Mouse (Mus musculus) B cell, adult 67 days (primary cell): ENCODE results near the gene Peg12. TPM values are rescaled to one million over a fixed set of nuclear protein-coding genes. Genes with fewer than 3 reads are reported as not detected.

Experiments
- total RNA-seq, 2 experiments: library from RNA; stranded (reverse); gene quantifications; 4 replicates each; pipeline ENCODE4 v1.2.4; 2023

Gene Peg12
- under 1 TPM in 1 of 2 experiments, not detected in 1; 0.36 TPM for total RNA-seq

DNA sequence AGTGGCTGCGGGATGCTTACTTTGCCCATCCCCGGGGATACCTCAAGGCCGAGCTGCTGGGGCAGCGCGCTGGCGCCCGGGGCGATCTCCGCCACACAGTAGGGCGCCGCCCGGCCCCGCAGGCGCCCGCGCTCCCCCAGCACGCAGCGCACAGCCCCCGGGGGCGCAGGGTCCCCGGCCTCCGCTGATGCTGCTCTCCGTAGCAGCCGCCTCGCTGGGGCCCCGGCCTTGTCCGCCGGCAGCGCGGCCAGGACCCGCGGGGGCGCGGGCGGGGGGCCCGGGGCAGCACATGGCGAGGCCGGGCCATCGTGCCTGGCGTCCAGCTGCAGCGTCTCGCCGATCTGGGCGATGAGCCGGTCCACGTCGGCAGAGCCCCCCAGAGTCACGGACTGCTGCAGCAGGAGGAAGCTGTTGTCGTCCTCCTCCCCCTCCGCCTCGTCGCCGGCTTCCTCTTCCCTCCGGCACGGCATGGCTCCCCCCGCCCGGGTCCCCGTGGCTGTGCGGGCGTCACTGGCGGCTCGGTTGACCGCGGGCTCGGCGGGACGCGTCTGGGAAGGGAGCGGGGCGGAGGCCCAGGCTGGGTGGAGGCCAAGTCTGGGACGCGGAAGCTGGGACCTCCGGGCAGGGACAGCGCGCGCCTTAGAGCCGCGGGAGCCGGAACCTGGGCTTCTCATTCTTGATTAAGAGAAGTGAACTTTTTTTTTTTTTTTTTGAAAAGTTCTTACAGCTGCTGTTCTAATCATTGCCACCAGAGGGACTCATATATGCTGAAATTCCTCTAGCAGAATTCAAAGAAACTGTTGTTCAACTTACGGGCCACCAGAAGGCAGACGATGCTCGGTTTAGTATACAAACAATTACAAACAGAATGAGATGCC lies at the start of gene Peg12:
Peg12 (minus strand) TSS at position 633 of the 878 bp plus-strand sequence.

DNA sequence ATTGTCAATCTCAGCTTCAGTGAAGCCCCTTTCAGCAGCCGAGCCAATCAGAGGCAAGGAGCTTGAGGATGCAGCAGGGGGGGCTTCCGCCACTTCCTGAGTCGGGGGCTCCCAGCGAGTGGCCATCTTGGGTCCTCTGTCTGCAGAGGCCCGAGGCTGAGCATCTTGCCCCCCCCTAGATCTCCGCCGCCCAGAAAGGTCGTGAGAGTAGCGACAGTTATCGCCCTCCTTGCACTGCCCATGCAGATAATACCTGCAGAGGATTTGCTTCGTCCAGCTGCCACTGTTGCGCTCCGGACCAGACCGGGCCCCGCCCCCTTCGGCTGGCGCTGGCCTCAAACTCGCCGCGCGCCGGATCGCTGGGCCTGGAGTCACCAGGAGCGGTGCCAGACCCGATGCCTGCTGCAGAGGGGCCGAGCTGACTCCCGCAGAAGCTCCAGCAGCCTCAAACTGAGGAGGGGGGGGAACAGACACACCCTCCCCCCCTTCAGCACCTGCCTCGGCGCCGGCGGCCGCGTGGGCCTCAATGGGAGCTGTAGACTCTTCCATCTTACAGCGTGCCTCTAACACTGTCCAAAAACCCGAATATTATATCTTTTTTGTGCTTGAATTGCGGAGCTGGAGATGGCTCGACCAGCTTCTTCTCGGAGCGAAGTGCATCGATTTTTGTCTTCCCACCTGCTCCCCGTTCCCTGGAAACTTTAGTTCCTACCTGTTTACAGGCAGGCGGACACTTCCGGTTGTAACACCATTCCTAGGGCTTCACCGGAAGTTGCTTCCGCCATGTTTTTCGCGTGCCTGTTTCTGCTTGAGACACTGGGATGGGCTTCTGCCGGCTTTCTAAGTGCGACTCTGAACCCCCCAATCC lies 44.6 kb downstream of the Peg12 start, which contains the start of gene Mkrn3:
Mkrn3 (minus strand) TSS at position 647 of the 868 bp plus-strand sequence.

Other genes with a start within 250 kb of the Peg12 start
- not detected for gene Ndn, start 117.9 kb downstream of the Peg12 start, total RNA-seq
- gene Magel2, start 87.5 kb downstream of the Peg12 start, total RNA-seq, result not detected
- gene Mkrn3, start 44.4 kb downstream of the Peg12 start, total RNA-seq, result not detected